Mouse (Mus musculus) liver, embryonic 14.5 days (tissue): ENCODE results near the gene Olfr552.

Experiments used
- CTCF ChIP-seq: IDR thresholded peaks from 2 replicates; pipeline ENCODE4 v1.5.1; 2016; ENCODE audit warnings: antibody characterized with exemption, low read depth, control low read depth
- EP300 ChIP-seq: IDR thresholded peaks from 2 replicates; pipeline ENCODE4 v1.6.1; 2016; ENCODE audit warnings: antibody characterized with exemption, low read depth

DNA sequence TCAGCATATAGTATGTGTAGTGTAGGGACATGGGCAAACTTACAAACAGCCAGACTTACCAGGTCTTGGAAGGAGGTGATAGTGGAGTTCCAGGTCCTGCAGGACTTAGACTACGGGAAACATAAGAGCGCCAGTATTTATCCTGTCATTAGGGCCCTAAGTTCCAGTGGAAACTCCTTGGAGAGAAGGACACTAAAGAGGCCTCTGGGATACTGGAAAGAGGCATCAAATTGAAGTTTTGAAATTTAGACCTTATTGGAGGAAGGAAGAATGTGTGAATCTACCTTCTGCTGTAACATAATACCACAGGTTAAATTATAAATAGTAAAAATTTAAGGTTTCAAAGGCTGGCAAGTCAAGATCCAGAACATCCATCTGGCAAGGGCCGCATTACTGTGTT is 5.8 kb upstream of the Olfr552 start, which contains the start of gene Olfr551:
- TF ChIP-seq CTCF (no peak), EP300 (no peak)
